Mouse (Mus musculus) lung, embryonic 14.5 days (tissue): ENCODE measurements around the gene Brox. TPM values are rescaled to one million over a fixed set of nuclear protein-coding genes. Genes with fewer than 3 reads are reported as not detected.

Source experiments
- ATAC-seq: fragments of 200-750 bp; cut with Nextera tagmentation; 2 replicates; pipeline ENCODE4 v1.8.0; 2017; ENCODE audit warnings: mild to moderate bottlenecking, moderate TSS enrichment, moderate library complexity; ENCODE audit not compliant: insufficient read depth
- DNase-seq: peaks from one replicate; pipeline ENCODE4 v3.0.0-alpha.2; 2015
- H3K27ac ChIP-seq: fragments of 300-500 bp; sonication (generic); 2 replicates; pipeline ENCODE4 v1.5.1; 2014; ENCODE audit warnings: low read depth, mild to moderate bottlenecking, moderate library complexity
- H3K27me3 ChIP-seq: fragments of 300-500 bp; sonication (generic); 2 replicates; pipeline ENCODE4 v1.6.1; 2014; ENCODE audit warnings: low read length, control low read depth; ENCODE audit not compliant: insufficient read depth
- H3K36me3 ChIP-seq: fragments of 300-500 bp; sonication (generic); 2 replicates; pipeline ENCODE4 v1.6.1; 2014; ENCODE audit warnings: control low read depth; ENCODE audit not compliant: insufficient read depth
- H3K4me1 ChIP-seq: fragments of 300-500 bp; sonication (generic); 2 replicates; pipeline ENCODE4 v1.6.1; 2014; ENCODE audit warnings: antibody characterized with exemption, control low read depth; ENCODE audit not compliant: insufficient read depth
- H3K4me2 ChIP-seq: fragments of 300-500 bp; sonication (generic); 2 replicates; pipeline ENCODE4 v1.6.1; 2014; ENCODE audit warnings: mild to moderate bottlenecking
- H3K4me3 ChIP-seq: fragments of 300-500 bp; sonication (generic); 2 replicates; pipeline ENCODE4 v1.5.1; 2014; ENCODE audit warnings: low read depth, low read length
- H3K9ac ChIP-seq: fragments of 300-500 bp; sonication (generic); 2 replicates; pipeline ENCODE4 v1.6.1; 2014
- H3K9me3 ChIP-seq: fragments of 300-500 bp; sonication (generic); 2 replicates; pipeline ENCODE4 v1.6.1; 2016; ENCODE audit warnings: low read depth, low read length, control low read depth
- CTCF ChIP-seq: IDR thresholded peaks from 2 replicates; pipeline ENCODE4 v1.5.1; 2016; ENCODE audit warnings: antibody characterized with exemption, low read depth
- WGBS: fragments of 180-500 bp; shearing (Covaris S2); extraction: QIAGEN DNeasy Blood & Tissue Kit; methylation state at CpG from one replicate; pipeline ENCODE4 v1.1.7; 2014; 5-methylcytosine and 5-hydroxymethylcytosine counted together
- polyA plus RNA-seq: library from polyadenylated mRNA; unstranded; fragments of >200 nt; fragmentation: Nextera tagmentation; extraction: Ambion mirVana; gene quantifications from 2 replicates; pipeline ENCODE4 v1.2.1, GENCODE M21; 2014

Gene Brox
- polyA plus RNA-seq, 1 experiment from 2014 or later = 45.3 TPM

GRCm38 (mm10) chr1:183297886-183298489, 919 bp upstream of the Brox start:
- peak overlapping the region; percentile 46 for H3K9ac ChIP-seq
- WGBS = under 1% methylated on average over 20 of the region's 20 CpGs
- peaks cover 10% of the 10 kb centered on the region for H3K36me3 ChIP-seq
- peak overlapping the region; percentile 38; the same call in 1 of the 2 replicates for H3K27ac ChIP-seq
- no peaks in the 10 kb centered on the region for H3K27me3 ChIP-seq
- no peaks in the 10 kb centered on the region for H3K4me1 ChIP-seq
- ATAC-seq (peak; percentile 25; the same call in 1 of the 2 replicates), DNase-seq (peak; percentile 73)
- peak overlapping the region; percentile 48 for H3K4me3 ChIP-seq
- no peak for TF ChIP-seq CTCF
- H3K9me3 ChIP-seq = no peaks in the 10 kb centered on the region
- H3K4me2 ChIP-seq = peak overlapping the region; percentile 59

GRCm38 (mm10) chr1:183297473-183297885, 410 bp upstream of the Brox start:
- peak overlapping the region; percentile 48 for H3K4me3 ChIP-seq
- peaks cover 12% of the 10 kb centered on the region for H3K36me3 ChIP-seq
- H3K27ac ChIP-seq = peak overlapping the region; percentile 38; the same call in 1 of the 2 replicates
- WGBS = under 1% methylated on average over 28 of the region's 30 CpGs
- H3K4me1 ChIP-seq = no peaks in the 10 kb centered on the region
- H3K9me3 ChIP-seq = no peaks in the 10 kb centered on the region
- TF ChIP-seq CTCF = no peak
- H3K27me3 ChIP-seq = no peaks in the 10 kb centered on the region
- DNase-seq = peak; percentile 64
- H3K9ac ChIP-seq = peak overlapping the region; percentile 46
- ATAC-seq = no peak; the same call in 1 of the 2 replicates
- H3K4me2 ChIP-seq = peak overlapping the region; percentile 59

GRCm38 (mm10) chr1:183296465-183296864, 604 bp downstream of the Brox start, which contains the start of gene Aida:
Aida (plus strand) TSS chr1:183296590.
- WGBS = 0% methylated on average over 26 of the region's 26 CpGs
- Histone ChIP-seq H3K9ac (peak within 1 kb of the TSS; percentile 46), H3K4me1 (no peaks in the 10 kb centered on the region), H3K27me3 (no peaks in the 10 kb centered on the region), H3K4me2 (peak within 1 kb of the TSS; percentile 59), H3K9me3 (no peaks in the 10 kb centered on the region), H3K27ac (peak within 1 kb of the TSS; percentile 38; the same call in 1 of the 2 replicates), H3K36me3 (peaks cover 20% of the 10 kb centered on the region), H3K4me3 (peak within 1 kb of the TSS; percentile 48)
- peak; percentile 12; the same call in 1 of the 2 replicates for TF ChIP-seq CTCF
- ATAC-seq = peak; percentile 8
- DNase-seq = peak; percentile 53

- TF ChIP-seq CTCF = no peak
- peaks cover 84% of the 10 kb centered on the region for H3K36me3 ChIP-seq
- no peak overlapping the region for H3K4me2 ChIP-seq
- H3K9me3 ChIP-seq = no peaks in the 10 kb centered on the region
- 94% methylated on average over 4 of the region's 4 CpGs for whole genome bisulfite sequencing
- H3K27me3 ChIP-seq = no peaks in the 10 kb centered on the region
- H3K27ac ChIP-seq = no peak overlapping the region
- no peaks in the 10 kb centered on the region for H3K4me1 ChIP-seq
- no peak overlapping the region for H3K4me3 ChIP-seq
- no peak overlapping the region for H3K9ac ChIP-seq
- no peak for DNase-seq
- no peak for ATAC-seq
Observed at GRCm38 (mm10) chr1:183289576-183289975, 7.5 kb downstream of the Brox start.

GRCm38 (mm10) chr1:183288351-183288750, 8.7 kb downstream of the Brox start:
- H3K36me3 ChIP-seq = peaks cover 88% of the 10 kb centered on the region

GRCm38 (mm10) chr1:183275763-183276162, 21.3 kb downstream of the Brox start:
- ATAC-seq = no peak
- no peak overlapping the region for H3K4me2 ChIP-seq
- no peak for TF ChIP-seq CTCF
- WGBS = 58% methylated on average over 5 of the region's 5 CpGs
- peaks cover 30% of the 10 kb centered on the region for H3K36me3 ChIP-seq
- no peak overlapping the region for H3K9ac ChIP-seq
- H3K27ac ChIP-seq = no peak overlapping the region
- H3K4me3 ChIP-seq = no peak overlapping the region
- H3K4me1 ChIP-seq = no peaks in the 10 kb centered on the region
- H3K27me3 ChIP-seq = no peaks in the 10 kb centered on the region
- no peak for DNase-seq
- H3K9me3 ChIP-seq = no peaks in the 10 kb centered on the region

More at GRCm38 (mm10) chr1:183288351-183288750, 8.7 kb downstream of the Brox start:
- no peak overlapping the region for H3K4me2 ChIP-seq
- no peaks in the 10 kb centered on the region for H3K27me3 ChIP-seq
- H3K4me3 ChIP-seq = no peak overlapping the region
- no peak overlapping the region for H3K9ac ChIP-seq
- no peaks in the 10 kb centered on the region for H3K9me3 ChIP-seq
- H3K27ac ChIP-seq = no peak overlapping the region
- no peak for TF ChIP-seq CTCF
- no peak for DNase-seq
- no peak for ATAC-seq
- no peaks in the 10 kb centered on the region for H3K4me1 ChIP-seq
- WGBS = 88% methylated on average over 3 of the region's 3 CpGs

- H3K4me3 ChIP-seq = no peak overlapping the region
- H3K27ac ChIP-seq = no peak overlapping the region
- WGBS = 57% methylated on average over 3 of the region's 3 CpGs
Observed at GRCm38 (mm10) chr1:183274385-183274784, 22.7 kb downstream of the Brox start.

More at GRCm38 (mm10) chr1:183274385-183274784, 22.7 kb downstream of the Brox start:
- peaks cover 23% of the 10 kb centered on the region for H3K36me3 ChIP-seq
- H3K27me3 ChIP-seq = no peaks in the 10 kb centered on the region
- H3K9me3 ChIP-seq = no peaks in the 10 kb centered on the region
- no peak overlapping the region for H3K9ac ChIP-seq
- no peak for ATAC-seq
- TF ChIP-seq CTCF = no peak
- no peak for DNase-seq
- H3K4me1 ChIP-seq = no peaks in the 10 kb centered on the region
- no peak overlapping the region for H3K4me2 ChIP-seq
